Mouse (Mus musculus): ENCODE results near the gene Ccdc141. TPM values are rescaled to one million over a fixed set of nuclear protein-coding genes. Genes with fewer than 3 reads are reported as not detected.
A peak's percentile ranks its signal among the peaks of the same experiment; 100 is the strongest.

Gene Ccdc141
- total RNA-seq, 2 experiments from 2014 or later: 21.1 to 30.3 TPM

DNA sequence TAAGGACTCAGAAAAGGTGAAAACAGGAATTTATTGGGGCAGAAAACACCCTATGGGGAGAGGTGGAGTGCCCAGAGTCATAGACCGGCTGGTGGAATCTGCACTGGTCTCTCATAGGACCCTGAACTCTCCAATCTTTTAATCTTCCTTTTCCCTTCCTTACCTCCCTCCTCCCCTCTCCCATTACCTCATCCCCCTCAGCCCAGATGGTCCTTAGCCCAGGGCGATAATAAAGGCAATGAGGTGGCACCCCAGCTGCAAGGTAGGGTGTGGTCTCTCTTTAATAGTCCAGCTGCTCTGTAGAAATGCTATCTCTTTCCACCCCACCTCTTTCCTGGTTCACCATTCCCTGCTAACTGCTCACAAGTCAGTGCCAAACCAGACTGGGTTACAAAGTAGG lies 7.0 kb upstream of the Ccdc141 start:
- intact Hi-C loops (cut with DNase I): no loop called here
- DNase-seq (ENCODE audit: extremely low spot score in 1 of 2, low spot score in 2 of 2): no peak

DNA sequence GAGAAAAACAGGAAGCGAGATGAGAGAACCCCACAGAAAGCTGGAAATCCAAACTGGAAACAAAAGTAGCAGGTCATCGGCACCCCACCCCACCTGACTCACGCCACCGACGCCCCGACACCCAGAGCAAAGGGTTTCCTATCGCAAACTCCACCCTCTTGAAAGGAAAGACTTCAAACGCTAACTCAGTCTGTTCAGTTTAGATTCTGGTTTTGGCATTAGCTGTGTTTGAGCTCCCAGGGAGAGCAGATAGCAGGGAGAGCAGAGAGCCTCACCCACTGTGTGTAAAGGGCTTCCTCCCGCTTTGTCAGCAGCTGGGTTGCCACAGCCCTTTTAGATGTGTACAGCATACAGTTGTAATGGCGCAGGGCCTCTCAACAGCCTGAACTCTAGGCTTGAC lies 6.0 kb upstream of the Ccdc141 start:
- DNase-seq (ENCODE audit: extremely low spot score in 1 of 2, low spot score in 2 of 2): peak in 1 of 2 experiments; percentile 72
- intact Hi-C loops (cut with DNase I): no loop called here

DNA sequence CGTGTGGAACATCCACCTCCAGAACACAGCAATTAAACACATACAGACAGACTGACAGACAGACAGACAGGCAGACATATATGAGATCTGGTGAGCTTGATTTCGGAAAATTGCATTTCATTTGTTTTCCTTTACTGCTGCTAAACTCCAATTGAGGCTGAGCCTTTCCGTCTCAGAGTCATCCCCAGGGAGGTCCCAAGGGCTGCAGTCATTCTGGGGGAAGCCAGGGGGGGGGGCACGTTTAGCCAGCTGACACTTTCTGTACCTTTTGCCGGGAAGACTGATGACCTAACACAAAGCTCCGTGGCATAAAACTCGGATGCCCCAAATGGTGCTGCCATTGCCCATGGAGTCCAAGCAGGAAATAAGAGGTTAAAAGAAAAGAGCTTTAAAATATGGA lies 5.0 kb upstream of the Ccdc141 start:
- DNase-seq (ENCODE audit: extremely low spot score in 1 of 2, low spot score in 2 of 2): no peak
- intact Hi-C loops (cut with DNase I): no loop called here

DNA sequence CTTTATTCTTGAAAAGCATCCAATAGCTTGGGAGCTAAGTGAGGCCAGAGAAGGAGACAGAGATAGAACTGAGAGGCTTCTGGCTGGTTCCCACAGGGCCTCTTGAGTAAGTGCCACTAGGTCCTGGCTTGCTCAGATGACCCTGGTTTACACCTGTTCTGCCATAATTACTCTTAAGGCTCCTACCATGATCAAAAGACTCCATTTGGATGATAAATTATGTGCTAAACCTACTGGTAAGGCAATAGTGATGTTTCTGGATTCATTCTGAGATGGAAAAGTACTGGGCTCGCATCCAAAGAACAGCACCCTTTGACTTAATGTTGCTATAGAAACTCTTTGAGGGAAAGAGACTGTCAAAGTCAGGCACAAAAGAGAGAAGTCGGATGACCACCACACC lies 3.9 kb upstream of the Ccdc141 start:
- intact Hi-C loops (cut with DNase I): no loop called here
- DNase-seq (ENCODE audit: extremely low spot score in 1 of 2, low spot score in 2 of 2): no peak

DNA sequence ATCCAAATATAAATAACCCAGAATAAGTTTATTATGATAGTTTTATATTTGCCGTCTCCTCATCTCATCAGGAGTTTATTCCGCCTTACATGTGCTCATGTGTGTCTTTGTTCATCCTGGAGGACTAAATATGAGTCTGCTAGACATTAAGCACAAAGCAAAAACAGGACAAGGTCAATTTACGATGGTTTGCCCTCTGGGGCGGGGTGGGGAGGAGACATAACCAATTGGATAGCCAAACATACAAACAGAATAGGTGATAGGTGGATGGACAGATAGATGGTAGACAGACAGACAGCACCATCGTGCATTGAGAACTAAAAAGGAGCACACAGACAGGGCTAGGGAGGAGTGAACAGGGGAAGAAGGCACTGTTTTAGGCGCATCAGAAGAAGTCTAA lies 3.4 kb upstream of the Ccdc141 start:
- intact Hi-C loops (cut with DNase I): no loop called here
- no peak for DNase-seq (ENCODE audit: extremely low spot score in 1 of 2, low spot score in 2 of 2)

DNA sequence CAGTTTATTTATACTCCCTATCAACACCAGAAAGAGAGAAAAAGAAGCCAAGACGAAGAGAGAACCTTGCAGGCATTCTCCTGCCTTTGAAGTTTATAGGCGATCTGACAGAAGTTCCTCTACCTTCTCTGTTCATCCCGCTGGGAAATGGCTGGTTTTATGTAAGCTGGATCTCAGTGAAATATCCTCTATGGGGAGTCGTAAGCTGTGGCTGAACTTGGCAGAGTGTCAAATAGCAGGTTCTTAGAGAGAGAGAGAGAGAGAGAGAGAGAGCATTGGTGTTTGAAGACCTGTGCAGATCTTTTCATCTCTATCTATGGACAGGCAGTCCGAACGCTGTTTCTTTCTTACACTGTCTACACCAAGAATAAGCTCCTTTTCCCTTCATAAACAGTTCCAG lies 2.9 kb upstream of the Ccdc141 start:
- no peak for DNase-seq (ENCODE audit: extremely low spot score in 1 of 2, low spot score in 2 of 2)
- intact Hi-C loops (cut with DNase I): no loop called here

DNA sequence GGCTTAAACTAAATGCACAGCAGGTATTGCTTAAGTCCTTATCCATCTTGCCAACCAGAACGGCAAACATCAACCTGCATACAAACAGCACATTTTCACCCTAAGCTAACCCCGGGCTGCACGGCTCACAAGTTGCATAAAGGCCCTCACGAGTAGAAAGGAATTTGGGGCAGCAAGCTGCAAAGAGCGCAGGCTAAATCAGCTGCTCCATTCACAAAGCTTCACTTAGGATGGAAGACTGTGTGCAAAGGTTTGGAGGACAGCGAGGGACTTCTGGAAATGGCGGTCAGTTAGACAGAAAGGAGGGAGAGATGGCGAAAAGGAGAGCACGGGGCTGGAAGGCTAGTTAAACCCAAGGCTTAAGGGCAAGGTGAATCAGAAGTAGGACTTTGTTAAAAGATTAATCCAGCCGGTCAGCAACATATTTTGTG lies 1.8 kb upstream of the Ccdc141 start:
- DNase-seq (ENCODE audit: extremely low spot score in 1 of 2, low spot score in 2 of 2): no peak

DNA sequence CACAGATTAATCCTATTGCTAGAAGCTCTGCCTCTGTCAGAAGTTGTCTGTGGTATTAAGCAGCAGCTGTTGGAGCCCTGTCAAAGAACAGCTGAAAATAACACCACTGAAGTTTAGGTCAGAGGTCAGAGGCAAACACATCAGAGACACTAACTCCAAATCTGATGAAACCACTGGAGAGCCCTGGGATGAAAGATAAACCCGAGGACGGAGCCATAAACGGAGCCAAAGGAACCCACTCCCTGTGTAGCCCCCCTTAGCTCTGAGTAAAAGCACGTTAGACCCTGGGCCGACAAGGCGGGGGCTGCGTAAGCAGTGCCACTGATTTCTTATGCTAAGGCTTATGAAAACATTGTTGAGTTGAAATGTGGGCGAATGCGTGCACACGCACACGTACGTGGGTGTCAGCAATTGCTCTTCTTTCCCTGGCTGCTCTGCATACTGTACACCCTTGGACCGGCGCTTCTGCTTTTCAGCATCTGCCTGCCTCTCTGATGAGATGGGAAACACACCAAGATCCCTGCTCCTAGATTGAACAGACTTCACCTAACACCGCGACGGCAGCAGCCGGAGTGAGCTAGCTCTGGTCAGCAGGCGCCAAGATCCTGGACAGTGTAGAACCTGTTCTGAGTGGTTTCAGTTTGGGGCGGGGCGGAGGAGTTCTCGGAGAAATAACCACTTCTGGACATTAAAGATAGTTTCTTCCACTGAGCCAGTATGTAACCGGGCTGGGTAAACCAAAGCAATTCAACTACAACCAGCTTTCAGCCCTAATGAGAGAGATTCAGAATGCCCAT lies 1.2 kb upstream of the Ccdc141 start:
- peak in 1 of 2 experiments; percentile 53 for DNase-seq (ENCODE audit: extremely low spot score in 1 of 2, low spot score in 2 of 2)
- intact Hi-C loops (cut with DNase I): no loop called here

More for the DNA sequence above, 1.8 kb upstream of the Ccdc141 start:
- intact Hi-C loops (cut with DNase I): no loop called here

DNA sequence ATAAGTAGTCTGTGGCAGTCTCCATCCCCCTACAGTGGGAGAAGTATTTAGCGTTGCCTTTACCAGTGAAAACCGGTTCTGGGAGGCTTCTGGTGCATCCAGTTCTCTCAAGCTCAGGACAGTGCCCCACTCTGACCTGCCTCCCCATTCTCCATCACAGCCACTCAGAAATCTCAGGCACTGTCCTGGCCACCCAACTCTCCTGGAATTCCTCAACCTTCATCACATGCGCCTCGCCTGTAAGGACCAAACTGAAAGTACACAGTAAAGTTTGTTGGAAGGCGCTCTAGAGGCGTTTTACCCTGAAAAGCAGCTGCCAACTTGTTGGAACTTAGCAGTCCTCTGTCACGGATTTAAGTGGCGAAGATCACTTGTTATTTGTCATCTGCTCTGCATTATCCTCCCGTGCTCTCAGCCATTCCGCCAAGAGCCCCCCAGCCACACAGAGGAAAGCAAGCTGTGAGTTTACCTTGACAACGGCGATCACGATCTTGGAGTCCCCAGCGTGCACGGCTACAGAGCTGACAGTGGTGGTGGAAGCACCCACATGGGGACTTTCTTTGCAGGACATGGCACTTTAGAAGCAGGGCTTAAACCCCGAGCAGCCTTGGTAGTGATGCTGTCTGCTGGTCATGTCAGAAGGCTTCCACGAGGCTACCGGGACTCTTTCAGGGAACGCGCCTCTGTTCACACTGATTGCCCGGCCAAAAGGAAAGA lies 362 bp downstream of the Ccdc141 start:
- no peak for DNase-seq (ENCODE audit: extremely low spot score in 1 of 2, low spot score in 2 of 2)

DNA sequence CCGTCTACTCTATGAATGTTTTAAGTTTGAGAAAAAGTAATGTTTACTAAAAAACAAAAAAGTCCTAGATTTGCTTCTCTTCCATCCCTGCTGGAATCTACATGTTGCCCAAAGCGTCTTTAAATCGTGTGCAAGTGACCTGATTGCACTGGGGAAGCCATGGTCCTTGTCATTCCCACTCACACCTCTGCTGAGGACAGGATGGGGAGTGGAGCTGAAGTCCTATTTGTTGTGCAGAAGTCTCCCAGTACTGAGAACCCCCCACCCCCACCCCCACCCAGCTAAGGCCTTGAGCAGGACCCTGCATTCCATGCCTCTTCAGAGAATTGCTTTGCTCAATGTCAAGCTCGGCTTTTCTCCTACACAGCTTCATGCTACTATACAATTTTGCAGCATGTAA lies 1.2 kb downstream of the Ccdc141 start:
- no peak for DNase-seq (ENCODE audit: extremely low spot score in 1 of 2, low spot score in 2 of 2)
- intact Hi-C loops (cut with DNase I): no loop called here

More for the DNA sequence above, 362 bp downstream of the Ccdc141 start:
- intact Hi-C loops (cut with DNase I): no loop called here

DNA sequence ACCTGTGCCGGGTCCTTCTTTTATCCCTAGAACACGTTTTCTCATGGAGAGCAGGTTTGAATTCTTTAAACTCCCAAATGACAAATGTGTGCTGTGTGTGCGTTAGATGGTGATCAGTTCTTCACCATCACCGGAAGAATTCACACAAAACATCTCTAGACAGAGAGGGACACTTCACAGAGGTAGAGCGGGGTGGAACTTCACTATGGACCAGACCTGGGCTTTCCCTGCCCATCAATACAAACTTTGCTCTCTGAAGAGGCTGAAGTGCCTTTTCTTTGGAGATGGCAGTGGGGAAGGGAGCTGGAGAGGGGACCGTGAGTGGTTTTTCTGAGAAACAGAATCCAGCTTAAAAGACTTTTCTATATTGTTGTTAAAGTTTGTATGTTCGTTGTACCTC lies 1.7 kb downstream of the Ccdc141 start:
- no peak for DNase-seq (ENCODE audit: extremely low spot score in 1 of 2, low spot score in 2 of 2)
- intact Hi-C loops (cut with DNase I): no loop called here

DNA sequence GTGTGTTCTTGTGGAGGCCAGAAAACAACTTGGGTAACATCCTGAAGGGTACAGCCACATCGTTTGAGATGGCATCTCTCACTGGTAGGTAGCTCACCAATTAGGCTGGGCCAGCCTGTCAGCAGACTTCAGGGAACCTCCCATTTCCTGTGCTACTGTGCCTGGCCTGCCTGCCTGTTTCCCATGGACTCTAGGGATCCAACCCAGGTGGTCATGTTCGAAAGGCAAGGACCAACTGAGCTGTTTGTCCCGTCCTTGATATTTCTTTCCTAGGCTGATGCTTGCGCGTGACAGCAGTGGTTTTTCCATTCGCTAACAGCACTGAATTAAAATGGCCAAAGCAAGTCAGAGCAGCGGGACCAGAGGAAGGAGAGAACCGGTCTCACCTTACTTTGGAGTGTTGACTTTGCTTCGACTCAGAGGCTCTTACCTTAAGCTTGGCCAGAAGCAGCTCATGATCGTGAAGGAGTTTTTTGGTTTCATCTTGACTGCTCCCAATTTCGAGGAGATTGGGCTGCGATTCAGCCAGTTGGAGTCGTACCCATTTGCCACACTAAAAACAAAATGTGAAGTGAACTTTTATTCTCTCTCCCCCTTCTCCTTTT lies 2.3 kb downstream of the Ccdc141 start:
- intact Hi-C loops (cut with DNase I): no loop called here
- DNase-seq (ENCODE audit: extremely low spot score in 1 of 2, low spot score in 2 of 2): peak in 1 of 2 experiments; percentile 50

DNA sequence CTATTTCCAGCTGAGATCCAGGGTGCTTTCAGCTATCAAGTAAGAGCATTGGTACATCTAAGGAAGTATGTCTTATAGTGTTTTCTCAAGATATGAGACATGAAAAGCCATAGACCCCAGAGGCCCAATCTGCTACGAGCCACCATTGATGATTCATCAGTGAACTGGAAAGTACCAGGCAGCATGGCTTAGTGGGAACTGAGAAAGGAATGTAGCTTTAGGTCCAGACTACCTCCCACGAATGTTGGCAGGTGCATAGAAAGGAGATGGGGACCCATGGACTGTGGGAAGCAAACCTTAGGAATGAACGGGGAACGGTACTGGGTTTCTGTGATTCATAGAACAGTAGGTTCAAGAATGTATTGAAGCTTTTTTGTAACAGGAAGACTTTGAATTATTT lies 4.1 kb downstream of the Ccdc141 start:
- intact Hi-C loops (cut with DNase I): no loop called here

DNA sequence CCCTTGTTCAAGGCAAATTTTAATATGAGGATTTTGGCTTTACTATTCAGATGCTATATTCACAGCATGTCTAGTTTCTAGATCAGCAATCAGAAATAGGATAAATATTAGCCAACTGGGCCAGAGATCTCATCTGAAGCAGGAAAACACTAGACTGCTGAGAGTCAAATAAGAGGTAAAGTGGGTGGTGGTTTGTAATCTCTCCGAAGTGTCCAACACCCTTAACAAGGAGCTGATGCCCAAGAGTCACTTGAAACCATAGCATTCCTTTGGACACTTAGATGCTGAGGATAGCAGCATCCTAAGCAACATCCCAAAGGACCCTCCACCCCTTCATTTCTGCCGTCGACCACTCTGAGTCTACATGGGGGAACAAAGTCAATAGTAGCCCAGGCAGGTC lies 5.8 kb downstream of the Ccdc141 start:
- intact Hi-C loops (cut with DNase I): no loop called here
- DNase-seq (ENCODE audit: extremely low spot score in 1 of 2, low spot score in 2 of 2): no peak

More for the DNA sequence above, 4.1 kb downstream of the Ccdc141 start:
- no peak for DNase-seq (ENCODE audit: extremely low spot score in 1 of 2, low spot score in 2 of 2)

DNA sequence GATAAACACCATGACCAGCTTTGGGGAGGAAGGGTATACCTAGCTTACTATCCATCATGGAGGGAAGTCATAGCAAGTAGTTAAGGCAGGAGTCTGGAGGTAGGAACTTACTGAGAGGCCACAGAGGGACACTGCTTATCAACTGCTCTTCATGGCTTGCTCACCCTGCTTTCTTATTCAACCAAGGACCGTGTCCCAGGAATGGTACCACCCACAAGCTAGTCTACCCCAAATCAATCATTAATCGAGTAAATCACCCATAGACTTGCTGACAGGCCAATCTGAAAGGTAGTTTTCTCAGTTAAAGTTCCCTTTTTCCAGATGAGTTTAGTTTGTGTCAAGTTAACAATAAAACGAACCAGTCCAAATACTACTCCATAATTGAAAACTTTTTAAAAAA lies 7.1 kb downstream of the Ccdc141 start:
- no peak for DNase-seq (ENCODE audit: extremely low spot score in 1 of 2, low spot score in 2 of 2)
- intact Hi-C loops (cut with DNase I): no loop called here

DNA sequence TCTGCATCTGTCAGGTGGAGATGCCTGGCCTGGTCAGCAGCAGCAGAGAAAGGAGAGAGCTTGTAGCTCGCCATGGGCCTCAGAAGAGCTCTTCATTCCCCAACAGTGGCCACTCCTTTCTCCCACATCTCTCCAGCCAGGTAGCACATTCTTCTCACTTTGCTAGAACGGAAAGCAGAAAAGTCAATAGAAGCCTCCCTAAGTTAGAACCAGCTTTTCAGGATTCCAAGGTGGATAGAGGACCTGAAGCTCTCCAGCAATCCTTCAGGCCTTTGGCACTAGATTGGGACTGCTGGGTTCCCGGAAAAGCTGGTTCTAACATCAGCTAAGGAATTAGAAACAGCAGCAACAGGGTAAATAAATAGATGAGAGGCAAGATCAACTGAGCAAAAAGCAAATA lies 8.3 kb downstream of the Ccdc141 start:
- intact Hi-C loops (cut with DNase I): no loop called here
- DNase-seq (ENCODE audit: extremely low spot score in 1 of 2, low spot score in 2 of 2): no peak

DNA sequence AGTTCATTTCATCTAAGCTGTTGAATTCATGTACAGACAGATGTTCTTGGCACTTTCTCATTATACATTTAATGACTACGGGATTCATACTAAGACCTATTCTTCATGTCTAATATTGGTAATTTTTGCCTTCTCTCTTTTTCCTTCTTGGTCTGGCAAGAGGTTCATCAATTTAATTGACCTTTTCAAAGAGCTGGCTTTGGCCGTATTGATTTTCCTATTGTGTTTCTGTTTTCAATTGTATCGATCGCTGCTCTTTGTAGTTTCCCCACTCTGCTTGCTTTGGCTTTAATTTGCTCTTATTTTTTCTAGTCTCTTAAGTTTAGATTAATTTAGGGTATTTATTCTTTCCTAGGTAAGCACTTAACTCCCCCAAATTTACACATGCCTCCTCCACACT lies 12.9 kb downstream of the Ccdc141 start:
- intact Hi-C loops (cut with DNase I): no loop called here
- DNase-seq (ENCODE audit: extremely low spot score in 1 of 2, low spot score in 2 of 2): no peak

DNA sequence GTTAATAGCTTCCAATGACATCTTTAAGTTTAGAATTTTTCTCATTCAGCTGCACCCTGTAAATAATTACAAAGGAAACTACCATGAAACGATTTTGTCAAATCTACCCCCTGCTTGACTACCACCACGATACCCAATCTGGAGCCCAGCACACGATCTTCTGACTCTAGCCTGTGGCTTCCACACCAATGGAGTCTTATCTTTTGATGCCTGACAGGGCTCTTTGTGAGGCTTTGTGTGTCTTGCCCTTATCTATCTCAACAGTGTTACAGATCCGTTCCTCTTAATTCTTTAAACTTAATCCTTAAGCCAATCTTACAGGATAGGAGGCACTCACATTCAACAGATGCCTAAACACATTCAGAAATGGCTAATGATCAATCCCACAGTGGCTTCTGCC lies 16.4 kb downstream of the Ccdc141 start:
- no peak for DNase-seq (ENCODE audit: extremely low spot score in 1 of 2, low spot score in 2 of 2)
- intact Hi-C loops (cut with DNase I): no loop called here

DNA sequence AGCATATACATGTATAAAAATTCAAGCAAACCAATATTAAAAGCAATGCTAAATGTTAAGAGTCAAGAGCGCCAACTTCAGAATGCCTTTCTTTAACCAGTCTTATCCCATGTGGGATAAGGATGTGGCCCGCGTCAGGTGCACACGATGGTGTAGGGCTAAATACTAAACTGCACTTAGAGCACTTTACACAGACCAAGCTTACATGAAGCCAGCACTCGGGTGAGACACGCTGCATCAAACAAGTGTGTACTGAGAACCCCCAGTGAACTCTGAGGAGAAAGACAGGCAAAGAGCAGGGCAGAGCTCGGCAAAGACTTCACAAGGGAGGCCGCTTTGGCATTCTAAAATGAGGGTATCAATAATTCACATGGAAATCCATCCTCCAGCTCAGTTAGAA lies 19.2 kb downstream of the Ccdc141 start:
- no peak for DNase-seq (ENCODE audit: extremely low spot score in 1 of 2, low spot score in 2 of 2)
- intact Hi-C loops (cut with DNase I): no loop called here

DNA sequence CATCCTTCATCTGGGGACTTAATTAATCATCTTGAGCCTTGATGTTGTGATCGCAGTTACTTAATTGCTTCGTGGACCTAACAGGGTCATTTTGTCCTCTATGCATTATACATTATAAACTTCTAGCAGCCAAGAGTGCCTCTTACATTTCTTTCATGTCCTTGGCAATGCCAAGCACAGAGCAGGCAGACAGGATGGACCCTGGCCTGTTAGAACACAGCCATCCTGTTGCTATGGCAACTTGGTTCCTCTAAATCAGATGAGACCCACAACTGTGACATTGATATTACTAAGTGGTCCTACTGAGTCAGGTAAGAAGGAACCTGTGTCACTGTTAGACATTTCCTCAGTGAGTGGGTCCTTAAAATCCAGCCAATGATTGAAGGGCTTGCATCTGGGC lies 20.9 kb downstream of the Ccdc141 start:
- intact Hi-C loops (cut with DNase I): no loop called here
- DNase-seq (ENCODE audit: extremely low spot score in 1 of 2, low spot score in 2 of 2): no peak

Measured in left cerebral cortex, postnatal 10 days (tissue).